Mouse (Mus musculus) layer of hippocampus, postnatal 14 days (tissue): Measurements from ENCODE around the gene Mthfd1. TPM values are rescaled to one million over a fixed set of nuclear protein-coding genes. Genes with fewer than 3 reads are reported as not detected.
A peak's percentile ranks its signal among the peaks of the same experiment; 100 is the strongest.

Experiments
- DNase-seq, 2 experiments: peaks; one replicate each; pipeline ENCODE4 v3.0.0; 2021 to 2022; ENCODE audit warnings: low spot score in 2 of 2, mixed read lengths in 1 of 2
- total RNA-seq, 2 experiments: library from RNA; stranded (reverse); gene quantifications; 2 replicates each; pipeline ENCODE4 v1.2.3; 2021

Gene Mthfd1
- total RNA-seq, 2 experiments from 2014 or later = 41.8 to 44.0 TPM

- DNase-seq = no peak
Observed at GRCm38 (mm10) chr12:76299361-76299906, 44.3 kb downstream of the Mthfd1 start.

DNA sequence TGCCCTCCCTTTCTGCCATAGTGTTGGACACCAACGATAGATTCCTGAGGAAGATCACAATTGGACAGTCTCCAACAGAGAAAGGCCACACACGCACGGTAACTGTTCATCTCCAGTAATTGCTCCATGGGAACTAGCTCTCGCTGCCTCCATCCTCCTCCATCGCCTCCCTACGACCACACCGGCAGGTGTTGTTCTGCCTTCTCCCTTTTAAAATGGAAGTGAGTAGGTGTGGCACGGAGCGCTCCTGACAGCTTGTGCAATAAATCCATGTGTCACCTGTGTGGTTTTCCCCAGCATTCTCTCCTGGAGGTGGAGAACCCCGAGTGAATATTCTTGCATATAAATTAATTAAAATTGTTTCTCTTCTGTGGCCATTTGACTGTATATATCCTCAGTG lies 45.3 kb downstream of the Mthfd1 start:
- DNase-seq = no peak

DNA sequence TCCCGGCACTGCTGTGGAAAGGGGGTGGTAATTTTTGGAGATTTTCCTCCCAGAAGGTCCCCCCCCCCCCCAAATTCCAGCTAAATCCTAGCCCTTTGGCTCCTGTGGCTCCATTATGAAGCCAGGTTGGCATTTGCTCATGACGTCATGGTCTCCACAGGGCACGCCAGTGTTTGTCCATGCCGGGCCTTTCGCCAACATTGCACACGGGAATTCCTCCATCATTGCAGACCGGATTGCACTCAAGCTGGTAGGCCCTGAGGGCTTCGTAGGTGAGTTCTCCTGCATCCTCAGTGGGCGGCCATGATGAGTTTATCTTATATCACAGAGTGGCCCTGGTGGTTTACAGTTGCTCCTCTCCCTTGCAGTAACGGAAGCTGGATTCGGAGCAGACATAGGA lies 48.4 kb downstream of the Mthfd1 start:
- DNase-seq = no peak

DNA sequence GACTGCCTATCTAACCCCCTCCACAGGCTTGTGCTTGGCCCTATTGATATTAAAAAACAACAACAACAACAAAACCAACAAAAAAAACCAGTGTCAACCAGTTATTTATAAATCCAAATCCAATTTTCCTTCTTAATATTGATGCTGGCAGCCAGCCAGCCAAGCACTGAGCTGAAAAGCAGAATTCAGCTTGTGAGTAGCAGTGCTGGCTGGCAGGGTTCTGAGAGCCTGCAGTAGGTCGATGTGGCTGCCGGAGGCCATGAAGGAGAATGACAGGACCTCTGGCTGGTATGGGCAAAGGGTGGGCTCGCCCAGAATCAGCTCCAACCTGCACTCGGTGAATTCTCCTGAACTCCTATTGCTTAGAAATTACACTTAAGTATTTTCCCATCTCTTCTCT lies 49.1 kb downstream of the Mthfd1 start:
- DNase-seq = no peak

DNA sequence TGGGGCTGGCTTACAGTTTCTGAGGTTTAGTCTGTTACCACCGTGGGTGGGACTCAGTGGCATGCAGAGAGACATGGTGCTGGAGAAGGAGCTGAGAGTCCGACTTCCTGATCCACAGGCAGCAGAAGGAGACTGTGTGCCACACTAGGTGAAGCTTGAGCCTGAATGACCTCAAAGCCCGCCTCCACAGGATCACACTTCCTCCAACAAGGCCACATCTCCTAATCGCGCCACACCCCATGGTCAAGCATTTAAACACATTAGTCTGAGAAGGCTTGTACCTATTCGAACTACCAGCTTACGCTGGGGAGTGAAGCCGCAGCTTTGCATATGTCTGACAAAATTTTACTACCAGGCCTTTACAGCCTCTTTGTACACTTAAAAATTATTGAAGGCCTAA lies 50.0 kb downstream of the Mthfd1 start:
- DNase-seq = no peak

DNA sequence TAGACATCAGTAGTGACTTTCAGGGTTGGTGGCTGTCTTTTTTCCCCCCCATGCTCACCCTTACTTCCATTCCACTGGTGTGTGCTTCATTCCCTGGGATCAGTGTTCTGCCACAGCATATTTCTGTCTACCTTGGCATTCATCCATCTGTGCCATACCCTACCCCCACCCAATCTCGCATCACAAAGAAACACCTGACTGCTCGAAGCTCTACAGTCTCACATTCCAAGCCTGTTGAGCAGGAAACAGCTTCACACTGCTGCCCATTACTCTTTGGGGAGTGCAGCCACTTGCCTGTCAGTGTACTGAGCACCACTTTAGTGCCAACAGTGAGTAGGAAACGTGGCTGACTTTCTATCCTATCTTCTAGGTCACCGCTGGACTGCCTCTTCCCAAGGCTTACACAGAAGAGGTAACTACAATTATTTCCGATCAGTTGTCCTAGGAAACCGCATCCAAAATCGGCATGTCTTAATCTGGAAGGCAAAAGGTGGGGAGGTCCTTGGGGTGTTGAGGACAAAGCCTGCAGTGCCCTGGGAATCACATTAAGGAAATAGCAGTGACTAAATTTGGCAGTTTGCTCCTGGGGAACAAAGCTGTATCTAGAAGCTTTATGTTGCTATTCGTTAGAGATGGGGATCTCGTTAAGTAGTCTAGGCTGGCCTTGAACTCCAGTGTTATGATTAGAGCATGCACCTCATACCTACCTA lies 51.9 kb downstream of the Mthfd1 start:
- DNase-seq = no peak

DNA sequence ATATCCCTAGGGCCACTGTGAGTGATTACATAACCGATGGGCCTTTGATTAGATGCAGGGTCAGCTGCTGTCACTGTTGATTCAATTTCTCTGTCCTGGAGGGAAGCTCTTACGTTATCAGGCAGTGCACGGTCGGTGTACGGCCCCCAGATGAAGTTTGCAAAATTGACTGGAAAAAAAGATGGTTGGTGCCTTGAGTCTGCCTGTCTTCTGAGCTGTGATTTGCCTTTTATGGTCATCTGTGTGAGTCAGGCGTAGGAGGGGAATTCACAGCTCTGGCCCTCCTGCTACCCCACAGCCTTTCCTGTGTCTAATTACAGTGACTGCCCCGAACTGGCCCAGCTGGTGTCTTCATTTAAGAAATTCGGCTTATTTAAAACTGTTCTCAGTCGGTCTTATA lies 52.9 kb downstream of the Mthfd1 start:
- no peak for DNase-seq

- no peak for DNase-seq
Observed at GRCm38 (mm10) chr12:76308436-76308835, 53.3 kb downstream of the Mthfd1 start.

DNA sequence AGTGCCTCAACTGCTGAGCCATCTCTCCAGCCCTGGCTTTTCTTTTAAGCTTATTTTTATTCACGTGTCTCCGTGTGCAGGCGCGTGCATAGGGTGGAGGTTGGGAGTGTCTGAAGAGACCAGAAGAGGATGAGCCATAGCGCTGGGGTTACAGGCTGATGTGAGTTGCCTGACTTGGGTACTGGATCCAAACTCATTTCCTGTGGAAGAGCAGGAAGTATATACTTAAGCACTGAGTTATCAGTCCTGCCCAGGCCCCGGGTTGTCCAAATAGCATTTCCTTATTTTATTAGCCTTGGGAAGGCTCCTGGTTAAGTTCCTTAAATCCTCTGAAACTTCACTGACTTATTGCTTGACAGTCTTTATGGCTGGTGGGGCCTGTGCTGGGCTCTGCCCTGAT lies 54.9 kb downstream of the Mthfd1 start:
- no peak for DNase-seq

DNA sequence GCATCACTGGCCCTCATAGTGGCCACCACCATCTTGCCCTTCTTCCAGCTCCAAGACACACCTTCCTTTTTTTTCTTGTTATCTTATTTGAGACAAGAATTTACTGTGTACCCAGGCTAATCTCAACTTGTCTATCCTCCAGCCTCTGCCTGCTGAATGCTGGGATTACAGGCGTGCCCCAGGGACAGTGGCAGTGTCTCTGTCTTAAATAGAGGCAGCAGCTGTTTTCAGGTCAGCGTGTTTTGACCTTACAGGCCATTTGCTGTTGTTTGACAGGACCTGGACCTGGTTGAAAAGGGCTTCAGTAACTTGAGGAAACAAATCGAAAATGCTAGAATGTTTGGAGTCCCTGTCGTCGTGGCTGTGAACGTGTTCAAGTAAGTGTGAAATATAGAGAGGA lies 55.5 kb downstream of the Mthfd1 start:
- DNase-seq = no peak

DNA sequence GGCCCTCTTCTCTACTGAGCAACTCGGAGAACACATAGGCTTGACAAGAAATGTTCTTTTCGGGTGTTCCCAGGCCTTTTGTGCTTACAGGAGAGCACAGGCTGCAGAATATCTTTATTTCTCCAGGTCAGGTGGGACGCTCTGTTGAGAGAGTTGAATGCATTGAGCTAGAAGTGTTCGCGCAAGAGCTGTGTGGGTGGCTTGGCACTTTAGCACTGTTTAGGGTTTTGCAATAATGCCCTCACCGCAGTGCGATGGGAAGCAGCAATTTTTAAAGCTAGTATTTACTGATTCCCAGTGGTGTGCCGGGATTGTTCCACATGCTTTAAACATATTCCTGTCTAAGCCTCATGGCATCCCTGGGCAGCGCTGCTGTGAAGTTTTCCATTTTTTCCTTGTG lies 56.1 kb downstream of the Mthfd1 start:
- no peak for DNase-seq

- no peak for DNase-seq
Observed at GRCm38 (mm10) chr12:76311951-76312350, 56.9 kb downstream of the Mthfd1 start.

- no peak for DNase-seq
Observed at GRCm38 (mm10) chr12:76318282-76319212, 63.4 kb downstream of the Mthfd1 start.

DNA sequence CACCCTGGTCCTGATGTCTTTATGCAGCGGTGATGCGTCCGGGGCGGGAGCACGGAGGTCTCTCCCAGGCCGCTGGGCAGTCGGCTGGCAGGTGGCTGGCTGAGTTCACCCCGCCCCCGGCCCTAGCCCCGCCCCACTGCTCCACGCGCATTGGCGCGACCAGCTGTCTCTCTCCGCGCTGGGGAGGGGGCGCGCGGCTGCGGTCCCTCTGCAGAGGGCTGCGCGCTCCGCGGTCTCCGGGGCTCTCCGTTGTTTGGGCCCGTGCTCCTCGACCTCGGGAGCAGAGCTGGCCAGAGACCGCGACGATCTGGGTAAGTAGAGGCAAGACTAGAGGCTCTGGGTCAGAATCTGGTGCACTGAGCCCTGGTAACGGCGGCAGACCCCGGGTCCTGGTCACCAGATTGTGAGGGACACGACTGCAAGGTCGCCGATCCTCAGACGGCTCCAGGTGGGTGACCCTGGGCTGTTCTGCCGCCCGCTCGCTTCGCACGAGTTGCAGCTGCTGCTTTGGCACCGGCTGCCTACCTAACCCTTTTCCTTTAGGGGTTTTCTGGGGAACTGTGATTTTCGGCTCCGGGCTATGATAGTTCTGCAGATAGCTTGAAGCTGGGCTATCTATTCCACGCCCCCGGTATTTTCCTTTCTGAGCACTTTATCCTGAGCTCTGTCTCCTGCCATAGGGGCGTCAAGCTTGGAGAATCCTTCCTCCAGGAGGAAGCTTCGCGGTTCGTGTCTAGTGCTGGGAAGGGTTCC lies 69.8 kb downstream of the Mthfd1 start, which contains the start of gene Akap5:
Gene Akap5 (plus strand): TSS at position 213 of the 753 bp plus-strand sequence.
- peak; percentile 72 to 80 for DNase-seq

- no peak for DNase-seq
Observed at GRCm38 (mm10) chr12:76326437-76327220, 71.5 kb downstream of the Mthfd1 start.

GRCm38 (mm10) chr12:76328567-76329354 lies 73.7 kb downstream of the Mthfd1 start:
- no peak for DNase-seq

DNA sequence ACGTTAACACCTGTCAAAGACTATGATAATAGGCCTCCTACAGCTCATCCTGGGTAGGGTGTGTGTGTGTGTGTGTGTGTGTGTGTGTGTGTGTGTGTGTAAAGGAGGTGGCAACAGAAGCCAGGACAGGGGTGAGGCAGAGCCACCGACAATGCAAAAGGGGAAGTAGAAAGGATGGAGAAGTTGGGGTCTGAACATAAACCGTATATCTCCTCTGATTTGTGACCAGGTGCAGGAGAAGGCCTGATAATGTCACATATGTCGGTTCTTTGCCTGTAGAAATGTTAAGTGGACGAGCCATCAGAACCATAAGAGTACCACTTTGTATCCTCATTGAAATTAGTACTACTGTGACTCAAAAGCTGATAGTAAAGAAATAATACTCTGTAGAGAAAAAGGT lies 78.6 kb downstream of the Mthfd1 start:
- no peak for DNase-seq

DNA sequence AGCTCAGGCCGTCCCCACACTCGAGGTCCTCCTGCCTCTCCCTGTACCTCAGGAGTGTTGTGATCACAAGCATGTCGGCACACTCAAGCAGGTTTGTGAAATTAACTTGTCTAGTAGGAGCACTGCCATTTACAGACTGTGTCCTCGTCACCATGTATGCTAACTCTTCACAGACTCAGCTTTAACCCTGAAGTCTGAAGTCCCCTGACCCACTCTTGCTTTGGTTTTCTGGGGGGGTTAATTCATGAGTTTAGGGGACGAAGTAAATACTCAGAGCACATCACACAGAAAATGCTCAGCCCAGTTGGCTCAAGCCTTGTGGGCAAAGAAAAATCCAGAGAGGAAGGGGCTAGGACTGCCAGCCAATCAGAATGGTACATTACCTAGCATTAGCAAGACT lies 80.5 kb downstream of the Mthfd1 start:
- no peak for DNase-seq

- DNase-seq = no peak
Observed at GRCm38 (mm10) chr12:76336111-76336965, 81.2 kb downstream of the Mthfd1 start.
